Mouse (Mus musculus): ENCODE data around the gene Eif3d. TPM values are rescaled to one million over a fixed set of nuclear protein-coding genes. Genes with fewer than 3 reads are reported as not detected.

Eif3d gene
- polyA plus RNA-seq, 1 experiment, result 122 TPM

GRCm38 (mm10) chr15:77952921-77953320, 17.7 kb downstream of the Eif3d start:
- DNase-seq (ENCODE audit: low spot score), result no peak

- DNase-seq (ENCODE audit: low spot score), result no peak
Observed at GRCm38 (mm10) chr15:77949061-77949460, 21.6 kb downstream of the Eif3d start.

GRCm38 (mm10) chr15:77945711-77946110, 24.9 kb downstream of the Eif3d start:
- DNase-seq (ENCODE audit: low spot score), result no peak

GRCm38 (mm10) chr15:77941563-77941962, 29.1 kb downstream of the Eif3d start:
- no peak for DNase-seq (ENCODE audit: low spot score)

GRCm38 (mm10) chr15:77938516-77938915, 32.1 kb downstream of the Eif3d start:
- DNase-seq (ENCODE audit: low spot score), result no peak

GRCm38 (mm10) chr15:77935673-77936375, 34.8 kb downstream of the Eif3d start:
- no peak for DNase-seq (ENCODE audit: low spot score)

GRCm38 (mm10) chr15:77934968-77935367, 35.6 kb downstream of the Eif3d start:
- no peak for DNase-seq (ENCODE audit: low spot score)

GRCm38 (mm10) chr15:77934326-77934725, 36.3 kb downstream of the Eif3d start:
- no peak for DNase-seq (ENCODE audit: low spot score)

GRCm38 (mm10) chr15:77933770-77934169, 36.8 kb downstream of the Eif3d start:
- DNase-seq (ENCODE audit: low spot score), result peak; percentile 99

GRCm38 (mm10) chr15:77933222-77933621, 37.4 kb downstream of the Eif3d start:
- DNase-seq (ENCODE audit: low spot score), result no peak

GRCm38 (mm10) chr15:77931689-77932016, 39.0 kb downstream of the Eif3d start:
- no peak for DNase-seq (ENCODE audit: low spot score)

- no peak for DNase-seq (ENCODE audit: low spot score)
Observed at GRCm38 (mm10) chr15:77930986-77931688, 39.5 kb downstream of the Eif3d start.

GRCm38 (mm10) chr15:77929804-77930203, 40.8 kb downstream of the Eif3d start:
- DNase-seq (ENCODE audit: low spot score), result no peak

GRCm38 (mm10) chr15:77928673-77929331, 41.8 kb downstream of the Eif3d start, which contains the start of gene Txn2:
Gene Txn2 (minus strand): TSS chr15:77929006.
- DNase-seq (ENCODE audit: low spot score), result peak; percentile 77

- DNase-seq (ENCODE audit: low spot score), result no peak
Observed at GRCm38 (mm10) chr15:77928091-77928490, 42.5 kb downstream of the Eif3d start.

GRCm38 (mm10) chr15:77926921-77927320, 43.7 kb downstream of the Eif3d start:
- DNase-seq (ENCODE audit: low spot score), result no peak

- DNase-seq (ENCODE audit: low spot score), result no peak
Observed at GRCm38 (mm10) chr15:77925195-77925594, 45.4 kb downstream of the Eif3d start.

GRCm38 (mm10) chr15:77923267-77924035, 47.2 kb downstream of the Eif3d start:
- DNase-seq (ENCODE audit: low spot score), result no peak

GRCm38 (mm10) chr15:77922710-77923109, 47.9 kb downstream of the Eif3d start:
- DNase-seq (ENCODE audit: low spot score), result no peak

- DNase-seq (ENCODE audit: low spot score), result no peak
Observed at GRCm38 (mm10) chr15:77921636-77922035, 49.0 kb downstream of the Eif3d start.

GRCm38 (mm10) chr15:77920511-77921462, 49.8 kb downstream of the Eif3d start:
- no peak for DNase-seq (ENCODE audit: low spot score)
